Mouse (Mus musculus) cerebellum, adult 2 months (tissue): ENCODE data around the gene Atox1.

Experiments
- CTCF ChIP-seq: fragments of 200-500 bp; IDR thresholded peaks from 2 replicates; pipeline ENCODE4 v1.5.1; 2011; ENCODE audit warnings: low read depth, mild to moderate bottlenecking, control low read depth, low read length, moderate library complexity, borderline replicate concordance; ENCODE audit not compliant: insufficient read depth
- POLR2A ChIP-seq: fragments of 200-500 bp; IDR thresholded peaks from 2 replicates; pipeline ENCODE4 v1.6.1; 2011; ENCODE audit warnings: low read length, control low read depth, borderline replicate concordance; ENCODE audit not compliant: insufficient read depth

- TF ChIP-seq CTCF: no peak
- no peak for TF ChIP-seq POLR2A
Measured at GRCm38 (mm10) chr11:55464707-55465106, 3.7 kb upstream of the Atox1 start.
